Mouse (Mus musculus): Measurements from ENCODE around the gene Rnf149.

Rnf149 gene

GRCm38 (mm10) chr1:39573890-39574289 lies 3.3 kb downstream of the Rnf149 start:
- no peak for DNase-seq

GRCm38 (mm10) chr1:39571653-39572052 lies 5.6 kb downstream of the Rnf149 start:
- DNase-seq: no peak

- no peak for DNase-seq
Measured at GRCm38 (mm10) chr1:39568079-39568478, 9.1 kb downstream of the Rnf149 start.

GRCm38 (mm10) chr1:39564603-39565002 lies 12.6 kb downstream of the Rnf149 start:
- no peak for DNase-seq

- DNase-seq: no peak
Measured at GRCm38 (mm10) chr1:39563161-39563560, 14.0 kb downstream of the Rnf149 start.

- DNase-seq: no peak
Measured at GRCm38 (mm10) chr1:39561920-39562319, 15.3 kb downstream of the Rnf149 start.

GRCm38 (mm10) chr1:39559009-39559408 lies 18.2 kb downstream of the Rnf149 start:
- DNase-seq: no peak

- no peak for DNase-seq
Measured at GRCm38 (mm10) chr1:39555556-39556415, 21.4 kb downstream of the Rnf149 start.

GRCm38 (mm10) chr1:39549831-39550230 lies 27.4 kb downstream of the Rnf149 start:
- DNase-seq: no peak

- DNase-seq: no peak
Measured at GRCm38 (mm10) chr1:39547238-39547637, 30.0 kb downstream of the Rnf149 start.

GRCm38 (mm10) chr1:39546160-39546866 lies 30.9 kb downstream of the Rnf149 start:
- no peak for DNase-seq

- DNase-seq: no peak
Measured at GRCm38 (mm10) chr1:39545589-39545988, 31.6 kb downstream of the Rnf149 start.

- DNase-seq: no peak
Measured at GRCm38 (mm10) chr1:39540592-39540991, 36.6 kb downstream of the Rnf149 start.

- no peak for DNase-seq
Measured at GRCm38 (mm10) chr1:39537631-39538380, 39.4 kb downstream of the Rnf149 start.

- no peak for DNase-seq
Measured at GRCm38 (mm10) chr1:39536701-39537100, 40.5 kb downstream of the Rnf149 start.

- peak; percentile 96 for DNase-seq
Measured at GRCm38 (mm10) chr1:39535515-39536311, 41.5 kb downstream of the Rnf149 start.

GRCm38 (mm10) chr1:39534831-39535230 lies 42.4 kb downstream of the Rnf149 start, which contains the start of gene Cnot11:
Gene Cnot11 (plus strand): TSS chr1:39534992.
- no peak for DNase-seq

- DNase-seq: no peak
Measured at GRCm38 (mm10) chr1:39533917-39534316, 43.3 kb downstream of the Rnf149 start.

GRCm38 (mm10) chr1:39531036-39531435 lies 46.2 kb downstream of the Rnf149 start:
- DNase-seq: no peak

- peak; percentile 75 for DNase-seq
Measured at GRCm38 (mm10) chr1:39530258-39530943, 46.8 kb downstream of the Rnf149 start.

- DNase-seq: no peak
Measured at GRCm38 (mm10) chr1:39528319-39528718, 48.9 kb downstream of the Rnf149 start.

GRCm38 (mm10) chr1:39527432-39527831 lies 49.8 kb downstream of the Rnf149 start:
- peak; percentile 85 for DNase-seq

Measured in liver (tissue).